Mouse (Mus musculus) left cerebral cortex, postnatal 25 days (tissue): ENCODE results near the gene Sept11. TPM values are rescaled to one million over a fixed set of nuclear protein-coding genes. Genes with fewer than 3 reads are reported as not detected.
A peak's percentile ranks its signal among the peaks of the same experiment; 100 is the strongest.

Source experiments
- DNase-seq, 2 experiments: peaks; one replicate each; pipeline ENCODE4 v3.0.0; 2022; ENCODE audit warnings: low spot score in 2 of 2, mixed read lengths in 1 of 2
- intact Hi-C: fragments of 180-260 bp; cut with DNase I; formaldehyde crosslinking; loops from one replicate; pipeline ENCODE4 v1.15.1; 2025
- total RNA-seq, 2 experiments: library from RNA; stranded (reverse); gene quantifications; 2 replicates each; pipeline ENCODE4 v1.2.3; 2021

The Sept11 gene
- total RNA-seq, 2 experiments from 2014 or later, result 195 to 212 TPM

DNA sequence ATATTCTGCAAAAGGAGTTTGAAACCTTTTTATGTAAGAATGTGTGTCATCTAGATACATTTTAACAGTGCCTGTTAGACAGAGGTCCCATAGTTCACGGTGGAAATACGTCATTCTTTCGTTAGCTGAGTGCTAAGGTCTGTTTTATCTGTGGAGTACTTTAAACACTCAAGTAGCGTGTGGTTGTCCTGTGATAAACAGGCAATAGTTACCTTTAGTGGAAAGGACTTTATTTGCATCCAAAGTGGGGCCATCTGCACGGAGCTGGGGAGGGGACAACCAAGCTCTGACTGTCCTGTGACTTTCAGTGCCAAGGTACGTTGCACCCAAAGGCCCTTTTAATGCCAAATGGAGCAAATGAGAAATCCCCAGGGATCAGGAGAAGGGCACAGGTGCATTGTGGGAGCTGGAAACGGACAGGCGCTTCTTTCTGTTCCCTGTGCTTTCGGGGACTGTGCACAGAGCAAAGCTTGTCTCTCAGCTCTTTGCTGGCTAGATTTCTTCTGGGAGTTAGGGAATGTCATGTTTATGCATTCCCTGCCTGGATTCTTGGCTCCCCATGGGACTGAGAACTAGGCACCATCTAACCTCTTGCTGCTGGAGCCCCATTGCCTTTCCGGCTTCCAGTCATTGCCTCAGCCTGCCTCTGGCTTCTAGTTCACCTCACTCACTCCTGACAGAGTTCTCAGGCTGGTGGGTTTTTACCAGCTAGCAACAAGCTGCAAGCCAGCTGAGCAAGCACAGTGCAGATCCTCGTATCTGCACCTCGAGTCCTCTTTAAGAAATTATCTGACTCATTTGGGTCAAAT lies 56.9 kb downstream of the Sept11 start:
- intact Hi-C loops, result no loop called here
- DNase-seq, result no peak

DNA sequence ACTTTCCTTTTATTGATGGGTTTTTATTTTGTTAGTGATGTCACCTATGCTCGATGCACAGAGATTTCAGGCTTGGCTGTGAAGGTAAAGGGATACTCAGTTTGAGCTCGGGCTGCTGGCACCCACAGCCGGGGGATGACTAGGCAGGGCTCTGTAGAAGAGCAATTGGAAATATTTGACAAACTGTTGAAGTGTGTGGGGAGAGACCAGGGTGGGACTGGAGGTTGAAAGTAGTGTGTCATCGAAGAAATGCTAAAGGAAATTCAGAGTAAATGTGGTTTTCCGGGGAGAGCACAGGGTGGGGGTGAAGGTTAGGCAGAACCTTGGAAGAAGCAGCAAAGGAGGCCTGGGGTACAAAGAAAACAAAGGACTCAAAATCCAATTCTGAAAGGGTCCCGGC lies 58.7 kb downstream of the Sept11 start:
- intact Hi-C loops, result no loop called here
- DNase-seq, result no peak

DNA sequence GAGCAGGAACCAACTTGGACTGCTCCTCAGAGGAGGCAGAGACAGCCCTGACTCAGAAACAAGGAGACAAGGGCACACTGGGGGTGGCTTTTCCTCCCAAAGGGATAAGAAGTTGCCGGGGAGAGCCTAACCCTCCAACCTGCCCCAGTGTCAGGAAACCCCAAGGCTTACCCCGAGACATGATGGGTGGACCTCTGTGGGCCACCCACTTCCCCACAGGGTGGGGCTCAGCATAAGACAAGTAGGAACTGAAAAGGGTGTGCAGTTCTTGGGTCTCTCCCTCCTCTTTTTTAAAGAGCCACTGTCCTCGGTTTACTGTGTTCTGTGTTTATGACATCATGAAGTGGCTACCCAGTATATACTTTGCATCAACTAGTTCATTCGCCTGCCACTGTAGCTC lies 59.2 kb downstream of the Sept11 start:
- no peak for DNase-seq
- intact Hi-C loops, result no loop called here

DNA sequence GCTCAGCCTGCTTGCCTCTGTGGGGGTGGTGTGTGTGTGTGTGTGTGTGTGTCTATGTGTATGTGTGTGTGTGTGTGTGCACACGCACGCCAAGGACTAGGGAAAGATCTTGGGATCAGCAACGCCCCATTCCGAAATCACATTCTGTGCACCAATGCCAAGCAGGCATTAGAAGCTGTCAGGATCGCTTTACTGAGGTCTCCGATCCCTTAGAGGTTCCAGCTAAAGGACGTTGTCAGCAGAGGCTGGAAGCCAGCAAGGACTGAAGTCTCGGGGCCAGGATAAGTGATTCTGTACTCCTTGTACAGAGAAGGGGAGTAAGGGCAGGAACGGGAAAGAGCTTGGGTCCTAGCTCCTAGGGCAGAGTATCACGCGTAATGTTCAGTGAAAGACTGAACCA lies 61.2 kb downstream of the Sept11 start:
- intact Hi-C loops, result no loop called here

DNA sequence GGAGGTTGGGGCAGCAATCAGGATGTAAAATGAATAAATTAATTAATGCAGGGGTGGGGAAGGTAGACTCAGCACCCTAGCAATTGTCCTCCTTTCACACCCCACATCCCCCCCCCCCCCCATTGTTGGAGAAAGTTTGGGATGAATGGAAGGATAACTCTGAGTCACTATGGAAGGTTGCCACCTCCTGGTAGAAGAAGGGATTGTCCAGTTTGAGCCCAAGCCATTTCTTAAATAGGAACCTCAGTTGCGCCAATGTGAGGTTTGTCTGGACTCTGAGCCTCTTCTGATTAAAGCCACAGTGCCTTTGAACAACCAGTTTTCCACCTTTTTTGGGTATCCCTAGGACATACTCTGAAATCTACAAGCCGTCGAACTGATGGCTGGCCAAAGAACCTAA lies 70.3 kb downstream of the Sept11 start:
- DNase-seq, result peak; percentile 50 to 63
- intact Hi-C loops, result loop anchor here (2.0 to 5.0 kb wide), 4 partner anchors 71 to 486 kb away; partner anchors contain the start of genes Ccdc158 and Sept11

More for the DNA sequence above, 61.2 kb downstream of the Sept11 start:
- DNase-seq, result no peak

DNA sequence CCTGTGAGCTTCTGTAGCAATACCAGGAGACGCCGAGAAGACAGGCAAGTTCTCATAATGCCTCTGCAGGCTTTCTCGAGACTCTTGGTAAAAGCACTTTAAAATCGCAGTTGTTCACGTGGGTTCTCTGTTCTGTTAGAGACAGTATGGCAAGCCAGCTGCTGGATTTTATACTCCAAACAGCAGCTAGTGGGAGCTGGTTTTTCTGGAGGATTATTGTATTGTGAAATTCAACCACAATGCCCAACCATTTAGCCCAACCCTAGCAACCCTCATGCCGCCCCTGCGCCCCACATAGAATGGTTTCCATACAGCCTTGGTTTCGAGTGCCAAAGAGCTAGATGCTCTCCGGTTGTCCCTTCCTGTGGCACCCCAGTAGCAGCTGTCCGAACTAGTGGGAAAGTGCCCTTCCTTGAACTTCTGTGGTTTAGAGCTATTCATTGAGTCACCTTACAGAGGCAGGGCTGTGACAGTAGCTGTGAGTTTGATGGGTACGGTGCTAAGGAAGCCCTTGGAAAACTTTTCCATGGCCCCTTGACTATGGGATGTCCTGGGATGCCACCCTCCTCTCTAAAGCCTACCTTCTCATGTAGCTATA lies 74.8 kb downstream of the Sept11 start:
- intact Hi-C loops, result no loop called here
- DNase-seq, result no peak

DNA sequence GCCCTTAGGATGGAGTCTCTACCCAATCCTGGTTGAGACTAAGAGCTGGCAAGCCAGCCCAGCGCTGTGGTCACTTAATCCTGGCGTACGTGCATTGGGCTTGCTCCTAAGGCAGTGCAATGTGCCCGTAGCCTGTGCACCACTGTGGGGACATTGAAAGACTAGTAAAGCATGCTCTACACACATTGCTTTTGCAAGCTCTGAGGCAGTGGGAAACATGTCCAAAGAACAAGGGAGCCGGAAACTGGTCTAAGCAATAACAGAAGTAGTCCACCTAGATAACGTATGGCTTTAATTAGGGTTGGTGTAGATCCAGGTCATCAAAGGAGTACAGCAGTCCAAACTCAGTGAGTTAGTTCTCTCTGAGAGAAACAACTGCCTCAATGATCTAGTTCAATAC lies 75.4 kb downstream of the Sept11 start:
- intact Hi-C loops, result no loop called here
- no peak for DNase-seq

DNA sequence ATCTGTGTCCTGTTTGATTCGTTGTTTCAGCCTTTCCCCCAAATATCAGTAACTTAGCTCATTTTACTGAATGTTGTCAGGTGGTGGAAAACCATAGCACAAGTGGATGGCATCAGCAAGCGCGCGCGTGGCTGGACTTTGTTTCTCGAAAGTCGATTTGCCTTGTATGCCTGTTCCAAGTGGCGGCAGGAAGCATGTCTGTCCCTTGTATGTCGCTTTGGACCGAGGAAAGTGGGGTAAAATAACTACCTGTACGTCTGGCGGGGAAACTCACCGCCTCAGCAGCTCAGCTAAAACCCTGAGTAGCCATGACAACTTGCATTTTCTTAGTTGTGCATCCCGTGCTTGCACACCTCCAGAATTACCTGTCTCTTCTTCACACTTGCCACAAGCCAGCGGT lies 78.2 kb downstream of the Sept11 start:
- no peak for DNase-seq
- intact Hi-C loops, result no loop called here

DNA sequence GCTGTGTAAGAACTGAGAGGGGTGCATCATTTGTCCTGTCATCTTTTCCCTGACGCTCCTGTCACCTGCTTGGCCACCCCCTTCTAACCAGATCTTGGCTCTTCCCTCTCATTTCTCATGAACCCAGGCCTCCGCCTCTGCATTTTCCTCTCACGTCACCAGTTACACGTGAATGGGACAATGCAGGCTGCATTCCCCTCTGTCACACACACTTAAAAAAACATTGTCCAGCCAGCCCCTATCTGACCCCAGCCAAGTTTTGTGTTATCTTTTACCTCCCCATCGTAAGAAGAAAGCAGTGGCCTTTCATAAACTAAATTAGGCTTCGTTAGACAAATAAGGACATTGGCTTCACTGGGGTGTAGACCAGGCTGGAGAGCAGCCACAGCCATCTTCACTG lies 79.3 kb downstream of the Sept11 start:
- intact Hi-C loops, result no loop called here

DNA sequence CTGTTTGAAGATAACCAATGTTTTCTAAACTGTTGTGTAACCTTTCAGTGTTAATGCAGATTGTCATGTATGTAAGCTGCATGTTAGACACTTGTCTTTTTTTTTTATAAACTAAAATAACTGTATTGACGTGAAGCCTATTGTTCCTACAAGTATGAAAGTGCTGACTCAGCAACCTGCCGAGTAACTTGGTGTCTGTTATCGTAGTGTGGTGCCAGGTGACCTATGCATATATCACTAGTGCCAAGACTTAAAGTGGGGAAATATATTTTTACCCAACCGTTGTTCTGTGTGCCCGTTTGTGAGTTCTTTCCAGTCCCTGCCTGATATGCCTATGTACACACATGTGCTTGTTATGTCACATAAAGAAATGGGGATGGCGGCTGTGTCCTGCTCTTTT lies 81.4 kb downstream of the Sept11 start:
- no peak for DNase-seq
- intact Hi-C loops, result no loop called here

More for the DNA sequence above, 79.3 kb downstream of the Sept11 start:
- DNase-seq, result no peak

DNA sequence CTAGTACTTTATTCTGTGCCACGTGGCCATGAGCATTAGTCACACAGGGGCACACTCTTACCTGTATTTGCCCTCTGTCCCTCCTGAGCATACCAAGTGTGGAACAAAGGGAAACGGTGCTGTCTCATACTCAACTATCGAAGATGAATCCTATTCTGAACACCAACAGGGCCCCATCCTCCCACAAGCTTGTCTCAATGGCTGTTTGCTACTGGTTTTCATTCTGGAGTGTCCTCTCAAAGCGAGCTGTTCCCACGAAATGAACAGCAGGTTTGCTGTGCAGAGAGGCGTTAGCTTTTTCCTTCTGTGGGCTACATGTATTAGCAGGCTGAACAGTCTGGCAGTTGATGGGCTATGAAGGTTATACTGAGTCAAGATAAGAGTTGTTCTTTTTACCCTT lies 85.4 kb downstream of the Sept11 start:
- DNase-seq, result peak in 1 of 2 experiments; percentile 53
- intact Hi-C loops, result no loop called here

DNA sequence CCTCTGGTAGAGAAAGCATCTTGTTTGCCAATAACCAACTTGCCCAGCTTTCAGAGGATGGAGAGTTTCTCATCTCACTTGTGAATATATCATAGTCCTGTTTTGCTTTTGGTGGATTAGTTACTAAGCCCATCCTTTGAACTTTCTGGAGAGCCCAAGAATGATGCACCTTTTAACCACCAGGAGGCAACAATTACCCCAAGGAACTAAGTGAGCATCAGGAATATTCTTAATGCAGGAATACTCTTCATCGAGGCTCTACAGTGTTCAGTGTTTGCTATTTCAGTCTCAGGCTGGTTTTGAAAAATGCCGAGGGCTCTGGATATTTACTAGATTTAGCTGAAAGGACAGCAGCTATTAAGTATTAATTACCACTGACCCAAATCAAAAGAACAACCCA lies 87.0 kb downstream of the Sept11 start:
- DNase-seq, result no peak
- intact Hi-C loops, result loop anchor here (2.0 kb wide), 1 partner anchor 143 kb away; no protein-coding TSS in a partner anchor

DNA sequence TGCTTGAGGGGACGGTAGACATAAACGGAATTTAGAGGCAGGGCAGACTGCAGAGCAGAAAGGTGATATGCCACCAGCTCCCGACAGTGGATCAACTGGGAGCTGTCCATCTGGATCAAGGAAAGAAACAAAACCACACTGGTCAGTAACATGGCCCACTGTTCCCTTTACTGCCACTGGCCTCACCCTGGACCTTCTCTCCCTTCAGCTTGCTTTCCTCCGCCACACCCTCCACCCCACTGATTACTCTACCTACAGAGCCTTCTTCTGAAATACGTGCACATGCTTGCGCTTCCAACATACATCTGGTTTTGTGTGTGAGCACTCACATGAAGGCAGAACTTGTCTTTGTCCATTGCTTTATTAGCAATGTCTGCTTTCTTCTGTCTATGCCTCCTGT lies 90.1 kb downstream of the Sept11 start:
- intact Hi-C loops, result no loop called here
- DNase-seq, result no peak

DNA sequence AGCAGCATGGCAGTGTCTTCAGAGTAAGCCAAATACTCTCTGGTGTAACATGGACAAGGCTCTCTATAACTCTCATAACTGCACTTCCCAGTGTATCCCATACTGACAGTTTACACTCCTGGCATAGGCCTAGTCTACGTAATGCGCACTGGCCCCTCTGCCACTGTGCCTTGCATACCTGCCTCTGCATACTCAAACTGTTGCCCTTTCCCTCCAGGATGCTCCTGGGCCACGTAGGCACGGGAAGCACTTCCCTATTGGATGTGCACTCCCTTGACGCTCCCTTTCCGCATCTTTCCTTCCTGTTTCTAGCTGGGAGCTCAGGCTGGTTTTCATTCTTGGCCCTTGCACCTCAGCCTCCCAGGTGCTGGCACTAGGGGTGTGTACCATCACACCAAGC lies 91.3 kb downstream of the Sept11 start:
- no peak for DNase-seq
- intact Hi-C loops, result no loop called here

DNA sequence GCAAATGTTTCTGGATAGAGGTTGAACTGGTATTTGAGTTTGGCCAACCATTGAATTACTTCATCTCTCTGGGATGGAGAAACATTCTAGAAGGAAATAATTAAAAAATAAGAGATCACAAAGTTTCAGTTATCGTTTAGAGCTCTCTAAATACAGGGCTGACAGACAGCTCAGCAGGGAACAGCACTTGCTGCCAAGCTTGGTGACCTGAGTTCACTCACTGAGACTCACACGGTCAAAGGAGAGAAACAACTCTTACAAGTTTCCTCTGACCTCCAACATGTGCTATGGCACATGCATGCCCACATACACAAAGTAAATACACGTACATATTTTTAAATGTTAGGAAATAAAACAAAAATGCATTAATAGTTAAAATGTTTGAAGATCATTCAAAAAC lies 96.4 kb downstream of the Sept11 start:
- intact Hi-C loops, result no loop called here
- DNase-seq, result no peak

DNA sequence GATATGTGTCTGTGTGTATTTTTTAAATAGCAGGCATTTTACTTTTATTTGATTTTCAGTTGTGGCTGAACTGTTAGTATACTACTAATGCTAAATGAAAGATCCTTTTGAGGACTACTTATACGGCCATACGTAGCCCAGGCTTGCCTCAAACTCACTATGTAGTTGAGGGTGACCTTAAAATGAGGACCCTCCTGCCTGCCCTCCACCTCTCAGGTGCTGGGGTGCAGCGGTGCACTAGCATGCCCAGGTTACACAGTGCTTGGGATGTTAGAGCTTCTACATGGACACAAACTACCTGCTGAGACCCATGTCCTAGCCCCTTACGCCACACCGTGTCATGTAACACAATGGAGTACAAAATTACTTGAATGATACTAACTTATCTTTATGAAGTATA lies 97.2 kb downstream of the Sept11 start:
- DNase-seq, result no peak
- intact Hi-C loops, result no loop called here

DNA sequence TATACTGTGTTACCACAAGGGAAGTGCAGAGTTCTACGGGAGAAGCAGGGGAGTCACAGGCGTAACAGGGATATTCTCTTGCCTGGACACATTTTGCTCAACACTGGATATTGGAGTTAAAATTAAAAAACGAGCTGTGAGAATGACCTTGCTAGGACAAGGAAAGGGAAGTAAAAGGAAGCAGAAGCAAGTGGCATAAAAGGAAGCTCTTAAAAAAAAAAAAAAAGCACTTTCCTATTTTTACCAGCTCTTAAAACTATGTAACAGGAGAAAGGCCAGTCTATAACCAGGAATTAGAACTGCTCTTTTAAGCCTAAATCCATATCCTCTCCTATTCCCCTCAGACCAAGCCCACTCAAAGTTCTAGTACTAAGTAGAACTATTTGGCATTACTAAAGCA lies 105.0 kb downstream of the Sept11 start:
- intact Hi-C loops, result no loop called here

DNA sequence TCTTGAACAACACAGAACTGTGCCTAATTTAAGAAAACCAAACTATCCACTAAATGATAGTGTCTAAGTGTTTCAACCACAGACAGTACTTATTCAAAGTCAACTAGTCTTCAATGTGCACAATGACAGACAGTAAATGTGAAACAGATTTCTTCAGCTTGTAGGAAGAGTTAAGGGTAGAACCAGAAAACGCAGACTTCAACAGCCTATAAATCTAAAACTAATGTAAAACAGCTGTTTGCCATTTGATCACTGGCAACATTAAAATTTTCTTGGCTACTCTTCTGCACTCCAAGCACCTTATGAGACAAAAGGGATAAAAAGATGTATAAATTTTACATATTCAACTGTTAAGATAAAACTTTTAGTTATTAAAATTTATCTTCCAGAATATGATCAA lies 107.9 kb downstream of the Sept11 start:
- no peak for DNase-seq
- intact Hi-C loops, result loop anchor here (10.0 kb wide), 1 partner anchor 124 kb away; no protein-coding TSS in a partner anchor

More for the DNA sequence above, 105.0 kb downstream of the Sept11 start:
- no peak for DNase-seq

DNA sequence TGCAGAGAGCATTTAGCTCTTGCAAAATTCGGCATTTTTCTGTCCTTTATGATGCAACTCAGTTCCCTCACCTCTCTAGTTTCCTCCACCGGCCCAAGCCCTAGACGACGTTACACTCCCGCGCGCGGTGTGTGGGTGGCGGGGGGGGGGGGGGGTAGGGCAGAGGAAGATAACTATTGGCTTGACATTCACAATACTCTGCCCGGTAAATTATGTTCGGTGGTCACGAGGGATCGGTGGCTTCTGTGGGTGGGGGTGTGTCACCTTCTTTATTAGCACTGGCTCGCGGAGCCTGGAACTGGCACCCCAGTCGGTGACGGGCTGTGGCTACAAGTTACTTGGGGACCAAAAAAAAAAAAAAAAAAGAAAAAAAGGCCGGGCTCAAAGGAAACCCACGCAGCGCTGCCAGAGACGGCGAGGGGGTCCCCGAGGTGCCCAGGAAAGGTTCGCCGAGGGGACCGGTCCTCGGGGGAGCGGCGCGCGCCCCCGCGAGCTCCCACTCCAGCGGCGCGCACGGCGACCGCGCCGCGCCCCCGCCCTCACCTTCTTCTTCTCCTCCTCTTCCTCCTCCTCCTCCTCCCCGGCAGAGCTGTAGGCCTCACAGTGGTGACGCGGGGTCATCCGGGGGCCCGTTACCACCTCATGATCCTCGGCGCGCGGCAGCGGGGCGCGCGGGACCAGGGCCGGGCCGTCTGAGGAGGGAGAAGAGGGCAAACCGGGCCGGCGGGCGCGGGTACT lies 112.3 kb downstream of the Sept11 start:
- intact Hi-C loops, result loop anchor here (1.0 to 10.0 kb wide), 2 partner anchors 62 to 119 kb away; partner anchors contain the start of gene Ccng2
- peak; percentile 43 to 47 for DNase-seq
